Mouse (Mus musculus): ENCODE results near the gene Gabpb2.

DNA sequence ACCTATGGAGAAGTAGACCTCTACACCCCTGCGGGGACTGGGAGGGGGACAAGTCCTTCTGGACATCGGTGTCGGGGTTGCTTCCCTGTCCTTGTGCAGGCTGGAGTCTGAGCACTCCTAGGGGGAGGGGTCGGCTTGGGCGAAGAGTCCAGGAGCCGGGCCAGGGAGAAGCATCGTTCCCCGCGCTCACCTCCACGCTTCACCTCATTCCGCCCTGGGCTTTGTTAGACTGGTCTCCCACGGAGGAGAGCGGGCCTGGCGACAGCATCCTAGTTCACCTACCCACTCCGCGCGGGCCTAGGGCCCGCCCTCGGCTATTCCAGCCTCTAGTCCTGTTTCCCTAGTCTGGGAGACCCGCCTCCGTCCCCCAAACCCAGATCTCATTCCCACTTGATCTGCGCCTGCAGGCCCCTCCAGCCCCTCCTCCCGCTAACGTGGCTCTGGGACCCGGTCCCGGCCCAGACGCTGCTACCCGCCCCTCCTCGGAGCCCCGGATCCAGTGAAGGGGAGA, 56.6 kb downstream of the Gabpb2 start:
- TF ChIP-seq CTCF (IDR thresholded peaks at IDR 0.05) (no peak), EP300 (IDR thresholded peaks at IDR 0.05; ENCODE audit: insufficient read depth, low read depth, low read length) (no peak)

All from heart, adult 2 months (tissue).